Mouse (Mus musculus) thymus, adult 2 months (tissue): ENCODE measurements at regions not wholly inside any gene's neighbourhood (a gene's known extent, or its start where the extent isn't known, plus 50 kb on each side); places are given as distances from the start of the nearest gene placed in this dataset.

Source experiments
- CTCF ChIP-seq: fragments of 200-500 bp; IDR thresholded peaks from 2 replicates; pipeline ENCODE4 v1.5.1; 2012; ENCODE audit warnings: mild to moderate bottlenecking, control low read depth, low read length, moderate library complexity, borderline replicate concordance; ENCODE audit not compliant: control insufficient read depth, poor library complexity, insufficient read depth; ENCODE audit errors: extremely low read depth
- POLR2A ChIP-seq: fragments of 200-500 bp; IDR thresholded peaks from 2 replicates; pipeline ENCODE4 v1.6.1; 2012; ENCODE audit warnings: mild to moderate bottlenecking, low read length, control low read depth, moderate library complexity; ENCODE audit not compliant: control insufficient read depth, poor library complexity, insufficient read depth; ENCODE audit errors: extremely low read depth

- TF ChIP-seq CTCF (no peak), POLR2A (no peak)
These were observed 364.5 kb upstream of the Thbs1 start for GRCm38 (mm10) chr2:117747136-117747535.
